ENCODE assay signal across 34 mouse cellular contexts in the genomic region with DNA sequence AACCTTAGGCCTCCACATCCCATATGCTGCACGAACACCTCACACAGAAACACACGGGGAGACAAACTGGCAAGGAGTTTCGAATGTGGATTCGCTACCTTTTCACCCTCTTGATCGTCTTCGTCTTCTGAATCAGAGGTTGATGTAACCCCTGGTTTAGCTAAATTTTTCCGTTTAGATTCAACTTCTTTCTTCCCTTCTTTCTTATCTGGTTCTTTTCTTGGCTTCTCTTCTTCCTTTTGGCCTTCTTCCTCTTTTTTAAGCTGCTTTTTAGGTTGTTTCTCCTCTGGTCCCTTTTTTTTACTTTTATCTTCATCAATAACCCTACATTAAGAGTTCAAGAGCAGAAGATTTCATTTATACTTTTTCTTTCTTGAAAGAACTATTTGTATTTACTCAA.
"Had no signal": no experiment of that assay in that cellular context is flagged by ENCODE, and none has a peak within 500 bp of the region (broad histone marks: within the 10 kb centered on the region; RNA-seq: fewer than 3 reads in every experiment).

No protein-coding gene starts in this region.

- H3K4me2 ChIP-seq: heart, embryonic 11.5 days; heart, embryonic 12.5 days; heart, embryonic 13.5 days; heart, embryonic 15.5 days; hindbrain, embryonic 12.5 days; hindbrain, embryonic 13.5 days; hindbrain, embryonic 14.5 days; hindbrain, embryonic 15.5 days; intestine, embryonic 15.5 days; kidney, embryonic 15.5 days had no signal

- H3K9ac ChIP-seq: heart, embryonic 12.5 days; heart, embryonic 13.5 days; heart, embryonic 15.5 days; hindbrain, embryonic 12.5 days; hindbrain, embryonic 13.5 days; hindbrain, embryonic 14.5 days; hindbrain, embryonic 15.5 days; intestine, embryonic 15.5 days; kidney, embryonic 15.5 days had no signal

- H3K9me3 ChIP-seq: heart, embryonic 10.5 days; heart, embryonic 12.5 days; heart, embryonic 13.5 days; heart, embryonic 15.5 days; hindbrain, embryonic 10.5 days; hindbrain, embryonic 12.5 days; hindbrain, embryonic 13.5 days; hindbrain, embryonic 15.5 days; intestine, embryonic 15.5 days; kidney, embryonic 15.5 days had no signal

- H3K27me3 ChIP-seq: heart, embryonic 12.5 days; heart, embryonic 13.5 days; heart, embryonic 15.5 days; hindbrain, embryonic 12.5 days; hindbrain, embryonic 13.5 days; hindbrain, embryonic 15.5 days; intestine, embryonic 15.5 days; kidney, embryonic 15.5 days had no signal

- DNase-seq: heart, postnatal 10 days; heart, postnatal 14 days; heart, postnatal 36 days; kidney, adult 11 months; kidney, adult 18-20 months; kidney, adult 2 months; kidney, adult 8-10 months; kidney, adult 9 months; kidney, postnatal 10 days; kidney, postnatal 14 days; kidney, postnatal 25 days; kidney, postnatal 36 days; kidney, postnatal 4 days; layer of hippocampus, adult 9-11 months; layer of hippocampus, postnatal 36 days had no signal

- ATAC-seq: hindbrain, embryonic 16.5 days; hindbrain, postnatal 0 days; intestine, embryonic 15.5 days; intestine, embryonic 16.5 days; intestine, postnatal 0 days had no signal

- H3K27ac ChIP-seq: heart, embryonic 10.5 days; heart, embryonic 13.5 days; heart, embryonic 15.5 days; hindbrain, embryonic 10.5 days; hindbrain, embryonic 12.5 days; hindbrain, embryonic 13.5 days; hindbrain, embryonic 14.5 days; hindbrain, embryonic 15.5 days; hindbrain, postnatal 0 days; intestine, embryonic 15.5 days; kidney, embryonic 15.5 days; kidney, postnatal 0 days; layer of hippocampus, adult 2 months; left cerebral cortex, adult 2 months had no signal

- H3K4me1 ChIP-seq: hindbrain, embryonic 12.5 days; hindbrain, embryonic 15.5 days; intestine, embryonic 15.5 days; kidney, embryonic 15.5 days had no signal

- H3K4me3 ChIP-seq: heart, embryonic 10.5 days; heart, embryonic 12.5 days; heart, embryonic 13.5 days; heart, embryonic 15.5 days; hindbrain, embryonic 10.5 days; hindbrain, embryonic 12.5 days; hindbrain, embryonic 13.5 days; hindbrain, embryonic 15.5 days; intestine, embryonic 15.5 days; kidney, embryonic 15.5 days; layer of hippocampus, adult 2 months; left cerebral cortex, adult 2 months had no signal
